Mouse (Mus musculus): ENCODE data around the gene Ephb2. TPM values are rescaled to one million over a fixed set of nuclear protein-coding genes. Genes with fewer than 3 reads are reported as not detected.

The Ephb2 gene
- polyA plus RNA-seq, 1 experiment from 2014 or later: 21.5 TPM

- Histone ChIP-seq H3K4me3 (no peak overlapping the region), H3K4me1 (replicated peaks) (peaks cover 68% of the 10 kb centered on the region), H3K27ac (0 out of 2 replicates have a peak overlapping the region, but pooled peaks have one; percentile 8), H3K36me3 (no peaks in the 10 kb centered on the region), H3K27me3 (ENCODE audit: insufficient read depth, poor library complexity, severe bottlenecking) (peaks cover 16% of the 10 kb centered on the region; the same call in 1 of the 2 replicates), H3K9me3 (no peaks in the 10 kb centered on the region)
- no peak for DNase-seq (ENCODE audit: low spot score)
- WGBS: 81% methylated on average over 7 of the region's 7 CpGs
These were observed 24.2 kb upstream of the Ephb2 start for GRCm38 (mm10) chr4:136860022-136860421.

- H3K4me3 ChIP-seq: no peak overlapping the region
- no peaks in the 10 kb centered on the region for H3K36me3 ChIP-seq
- H3K9me3 ChIP-seq: no peaks in the 10 kb centered on the region
- WGBS: 32% methylated on average over 6 of the region's 6 CpGs
- DNase-seq (ENCODE audit: low spot score): peak; percentile 47
- H3K27ac ChIP-seq: 0 out of 2 replicates have a peak overlapping the region, but pooled peaks have one; percentile 9
- 0 out of 2 replicates have a peak, but pooled peaks cover 6% of the 10 kb centered on the region for H3K27me3 ChIP-seq (ENCODE audit: insufficient read depth, poor library complexity, severe bottlenecking)
- H3K4me1 ChIP-seq (replicated peaks): peaks cover 23% of the 10 kb centered on the region
These were observed 19.3 kb upstream of the Ephb2 start for GRCm38 (mm10) chr4:136855081-136855480.

DNA sequence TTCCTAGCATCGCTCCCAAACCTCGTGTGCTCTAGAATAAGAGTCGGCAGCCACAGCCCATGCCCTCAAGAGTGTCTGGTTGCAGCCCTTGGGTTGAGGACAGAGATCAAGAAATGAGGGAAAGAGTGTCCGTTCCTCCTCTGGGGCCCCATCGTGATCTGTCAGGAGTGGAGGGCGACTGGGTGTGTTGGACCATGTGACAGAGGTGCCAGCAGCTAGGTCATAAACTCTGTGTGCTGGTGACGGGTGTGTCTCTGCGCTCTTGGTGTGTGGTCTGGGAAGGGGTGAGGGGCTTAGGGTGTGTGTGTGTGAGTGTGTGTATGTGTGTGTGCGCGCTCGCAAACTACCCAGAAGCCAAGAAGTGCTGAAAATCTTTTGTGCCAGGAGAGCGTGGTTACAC is 17.2 kb upstream of the Ephb2 start:
- WGBS: 87% methylated on average over 12 of the region's 12 CpGs
- H3K27ac ChIP-seq: no peak overlapping the region
- DNase-seq (ENCODE audit: low spot score): no peak

GRCm38 (mm10) chr4:136852119-136852518 is 16.3 kb upstream of the Ephb2 start:
- H3K4me1 ChIP-seq (replicated peaks): peaks cover 24% of the 10 kb centered on the region
- H3K4me3 ChIP-seq: no peak overlapping the region
- no peak for DNase-seq (ENCODE audit: low spot score)
- 70% methylated on average over 5 of the region's 5 CpGs for WGBS
- H3K9me3 ChIP-seq: no peaks in the 10 kb centered on the region
- 0 out of 2 replicates have a peak, but pooled peaks cover 4% of the 10 kb centered on the region for H3K27me3 ChIP-seq (ENCODE audit: insufficient read depth, poor library complexity, severe bottlenecking)
- no peak overlapping the region for H3K27ac ChIP-seq
- no peaks in the 10 kb centered on the region for H3K36me3 ChIP-seq

More for the DNA sequence above, 17.2 kb upstream of the Ephb2 start:
- H3K9me3 ChIP-seq: no peaks in the 10 kb centered on the region
- 0 out of 2 replicates have a peak, but pooled peaks cover 6% of the 10 kb centered on the region for H3K27me3 ChIP-seq (ENCODE audit: insufficient read depth, poor library complexity, severe bottlenecking)
- H3K4me1 ChIP-seq (replicated peaks): peaks cover 29% of the 10 kb centered on the region
- H3K4me3 ChIP-seq: no peak overlapping the region
- H3K36me3 ChIP-seq: no peaks in the 10 kb centered on the region

DNA sequence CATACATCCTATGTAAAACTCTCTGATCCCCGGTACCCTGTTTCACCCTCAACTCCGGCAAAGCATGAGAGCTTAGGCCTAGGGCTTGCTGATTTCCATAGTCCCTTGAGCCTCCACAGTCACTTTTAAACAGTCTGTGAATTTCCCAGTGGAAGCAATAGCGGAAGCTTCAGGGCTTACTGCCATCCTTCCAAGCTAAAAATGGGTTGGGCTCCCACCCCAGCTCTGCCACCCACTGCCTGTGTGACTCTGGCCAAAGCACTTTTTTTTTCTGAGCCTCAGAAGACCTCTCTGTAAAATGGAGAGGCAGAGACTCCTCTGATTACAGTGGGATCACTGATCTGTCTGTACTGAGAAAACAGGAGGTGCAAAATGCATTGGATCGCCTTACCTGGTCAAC is 12.8 kb upstream of the Ephb2 start:
- no peaks in the 10 kb centered on the region for H3K36me3 ChIP-seq
- peak overlapping the region; percentile 35; the same call in 1 of the 2 replicates for H3K27ac ChIP-seq
- 76% methylated on average over 4 of the region's 4 CpGs for WGBS
- H3K4me3 ChIP-seq: no peak overlapping the region
- H3K4me1 ChIP-seq (replicated peaks): peaks cover 19% of the 10 kb centered on the region
- DNase-seq (ENCODE audit: low spot score): no peak
- H3K27me3 ChIP-seq (ENCODE audit: insufficient read depth, poor library complexity, severe bottlenecking): 0 out of 2 replicates have a peak, but pooled peaks cover 4% of the 10 kb centered on the region
- no peaks in the 10 kb centered on the region for H3K9me3 ChIP-seq

DNA sequence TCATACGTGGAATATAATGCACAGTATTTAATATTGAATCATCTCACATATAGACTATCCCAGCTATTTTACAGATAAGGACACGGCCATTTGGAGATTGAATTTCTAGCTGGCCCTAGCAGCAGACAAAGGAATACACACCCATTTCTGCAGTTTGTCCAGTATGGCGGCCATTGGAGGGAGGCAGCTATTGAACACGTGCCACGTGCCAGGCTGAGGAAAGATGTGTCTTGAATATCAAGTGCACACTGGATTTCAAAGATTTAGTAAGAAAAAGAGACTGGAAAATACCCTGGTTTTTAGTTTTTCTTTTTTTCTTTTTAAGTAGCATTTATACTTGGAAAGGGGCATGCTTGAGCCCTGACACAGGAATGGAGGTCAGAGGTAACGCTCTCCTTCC is 11.4 kb upstream of the Ephb2 start:
- no peaks in the 10 kb centered on the region for H3K36me3 ChIP-seq
- no peak overlapping the region for H3K4me3 ChIP-seq
- peaks cover 17% of the 10 kb centered on the region for H3K4me1 ChIP-seq (replicated peaks)
- H3K27ac ChIP-seq: no peak overlapping the region
- H3K9me3 ChIP-seq: no peaks in the 10 kb centered on the region
- H3K27me3 ChIP-seq (ENCODE audit: insufficient read depth, poor library complexity, severe bottlenecking): 0 out of 2 replicates have a peak, but pooled peaks cover under 1% of the 10 kb centered on the region
- DNase-seq (ENCODE audit: low spot score): no peak
- 86% methylated on average over 6 of the region's 6 CpGs for WGBS

- 87% methylated on average over 10 of the region's 10 CpGs for WGBS
- H3K36me3 ChIP-seq: no peaks in the 10 kb centered on the region
- DNase-seq (ENCODE audit: low spot score): no peak
- no peak overlapping the region for H3K4me3 ChIP-seq
- H3K4me1 ChIP-seq (replicated peaks): peaks cover 37% of the 10 kb centered on the region
- H3K9me3 ChIP-seq: no peaks in the 10 kb centered on the region
- peaks cover 12% of the 10 kb centered on the region for H3K27me3 ChIP-seq (ENCODE audit: insufficient read depth, poor library complexity, severe bottlenecking)
- H3K27ac ChIP-seq: no peak overlapping the region
These were observed 7.0 kb upstream of the Ephb2 start for GRCm38 (mm10) chr4:136842802-136843201.

DNA sequence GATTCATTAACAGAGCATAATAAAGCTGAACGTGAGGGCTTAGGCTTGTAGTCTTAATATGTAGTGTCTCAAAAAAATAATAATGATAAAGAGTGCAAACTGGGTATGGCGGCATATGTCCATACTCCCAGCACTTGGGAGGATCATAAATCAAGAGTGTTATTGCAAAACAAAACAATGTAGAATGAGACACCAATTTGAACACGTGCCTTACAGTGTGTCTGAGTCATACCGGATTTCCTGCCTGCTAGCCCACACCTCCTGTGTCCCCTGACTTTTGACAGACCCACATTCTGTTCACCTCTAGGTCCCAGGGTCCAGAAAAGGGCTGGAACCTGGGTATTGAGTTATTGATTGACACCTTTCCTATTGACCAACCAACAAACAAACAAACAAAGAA is 6.2 kb upstream of the Ephb2 start:
- Histone ChIP-seq H3K27me3 (ENCODE audit: insufficient read depth, poor library complexity, severe bottlenecking) (peaks cover 12% of the 10 kb centered on the region), H3K9me3 (no peaks in the 10 kb centered on the region), H3K27ac (no peak overlapping the region), H3K36me3 (no peaks in the 10 kb centered on the region), H3K4me1 (replicated peaks) (peaks cover 43% of the 10 kb centered on the region), H3K4me3 (no peak overlapping the region)
- 90% methylated on average over 4 of the region's 4 CpGs for WGBS
- no peak for DNase-seq (ENCODE audit: low spot score)

GRCm38 (mm10) chr4:136841056-136841455 is 5.3 kb upstream of the Ephb2 start:
- peak; percentile 90 for DNase-seq (ENCODE audit: low spot score)
- H3K4me1 ChIP-seq (replicated peaks): peaks cover 53% of the 10 kb centered on the region
- no peak overlapping the region for H3K4me3 ChIP-seq
- no peaks in the 10 kb centered on the region for H3K9me3 ChIP-seq
- no peaks in the 10 kb centered on the region for H3K36me3 ChIP-seq
- H3K27ac ChIP-seq: peak overlapping the region; percentile 82
- 3% methylated on average over 5 of the region's 5 CpGs for WGBS
- peaks cover 12% of the 10 kb centered on the region for H3K27me3 ChIP-seq (ENCODE audit: insufficient read depth, poor library complexity, severe bottlenecking)

GRCm38 (mm10) chr4:136838462-136838861 is 2.7 kb upstream of the Ephb2 start:
- Histone ChIP-seq H3K36me3 (no peaks in the 10 kb centered on the region), H3K4me3 (no peak overlapping the region), H3K27ac (peak overlapping the region; percentile 72), H3K4me1 (replicated peaks) (peaks cover 69% of the 10 kb centered on the region), H3K27me3 (ENCODE audit: insufficient read depth, poor library complexity, severe bottlenecking) (peaks cover 25% of the 10 kb centered on the region), H3K9me3 (no peaks in the 10 kb centered on the region)
- WGBS: 44% methylated on average over 9 of the region's 9 CpGs
- no peak for DNase-seq (ENCODE audit: low spot score)

- no peak overlapping the region for H3K4me3 ChIP-seq
- no peak for DNase-seq (ENCODE audit: low spot score)
- H3K4me1 ChIP-seq (replicated peaks): peaks cover 73% of the 10 kb centered on the region
- WGBS: 75% methylated on average over 9 of the region's 9 CpGs
- H3K9me3 ChIP-seq: no peaks in the 10 kb centered on the region
- H3K27ac ChIP-seq: peak overlapping the region; percentile 72
- no peaks in the 10 kb centered on the region for H3K36me3 ChIP-seq
- H3K27me3 ChIP-seq (ENCODE audit: insufficient read depth, poor library complexity, severe bottlenecking): peaks cover 29% of the 10 kb centered on the region
These were observed 2.2 kb upstream of the Ephb2 start for GRCm38 (mm10) chr4:136838026-136838425.

- Histone ChIP-seq H3K27ac (peak overlapping the region; percentile 99), H3K27me3 (ENCODE audit: insufficient read depth, poor library complexity, severe bottlenecking) (peaks cover 30% of the 10 kb centered on the region), H3K36me3 (no peaks in the 10 kb centered on the region), H3K9me3 (no peaks in the 10 kb centered on the region), H3K4me3 (peak overlapping the region; percentile 98), H3K4me1 (replicated peaks) (peaks cover 88% of the 10 kb centered on the region)
- DNase-seq (ENCODE audit: low spot score): peak; percentile 87
- WGBS: under 1% methylated on average over 26 of the region's 27 CpGs
These were observed 671 bp upstream of the Ephb2 start for GRCm38 (mm10) chr4:136836387-136836931.

GRCm38 (mm10) chr4:136834815-136835620 is 770 bp downstream of the Ephb2 start:
- Histone ChIP-seq H3K36me3 (no peaks in the 10 kb centered on the region), H3K4me1 (replicated peaks) (peaks cover 90% of the 10 kb centered on the region), H3K9me3 (no peaks in the 10 kb centered on the region), H3K27ac (peak overlapping the region; percentile 99), H3K27me3 (ENCODE audit: insufficient read depth, poor library complexity, severe bottlenecking) (peaks cover 30% of the 10 kb centered on the region), H3K4me3 (peak overlapping the region; percentile 98)
- WGBS: under 1% methylated on average over 76 of the region's 76 CpGs
- DNase-seq (ENCODE audit: low spot score): peak; percentile 47

Measured in hindbrain, embryonic 10.5 days (tissue).